Mouse (Mus musculus) G1E (cell line): ENCODE results near the gene Gm45062.

Experiments
- CTCF ChIP-seq: IDR thresholded peaks from 2 replicates; pipeline ENCODE4 v1.5.1; 2012; ENCODE audit warnings: low read depth, low read length, inconsistent platforms, mixed read lengths
- TAL1 ChIP-seq: conservative IDR thresholded peaks from 2 replicates; pipeline ENCODE4 v1.6.1; 2012; ENCODE audit warnings: low read depth, low read length, inconsistent platforms, mixed read lengths

DNA sequence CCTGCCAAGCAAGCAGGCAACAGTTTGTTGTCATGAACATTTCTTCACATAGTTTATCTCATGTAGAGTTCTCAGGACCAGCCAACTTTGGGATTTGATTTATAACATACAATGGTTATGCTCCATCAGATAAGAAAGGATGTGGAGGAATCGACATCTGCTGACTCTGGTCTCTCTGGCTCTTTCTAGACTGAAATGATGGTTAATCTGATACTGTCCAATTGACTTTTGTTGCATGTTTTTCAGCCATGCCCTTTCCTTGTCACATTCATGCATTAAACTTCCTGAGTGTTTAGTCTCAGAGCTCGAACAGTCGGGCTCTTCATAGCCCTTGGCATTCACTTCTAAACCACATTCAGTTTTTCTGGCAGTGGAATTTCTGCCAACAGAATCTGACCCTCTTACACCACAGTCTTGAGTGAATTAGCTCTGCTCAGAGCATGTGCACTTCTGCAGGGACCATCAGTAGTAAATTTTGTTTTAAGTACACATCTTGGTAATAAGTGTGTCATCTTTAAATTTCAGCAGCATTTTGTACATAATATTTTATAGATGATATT, 26.2 kb downstream of the Gm45062 start:
- TF ChIP-seq CTCF (no peak), TAL1 (no peak)
